Mouse (Mus musculus) lung, adult 2 months (tissue): Measurements from ENCODE around the gene Rbms3. TPM values are rescaled to one million over a fixed set of nuclear protein-coding genes. Genes with fewer than 3 reads are reported as not detected.

Experiments used
- DNase-seq: peaks from one replicate; pipeline ENCODE4 v3.0.0; 2022
- H3K4me1 ChIP-seq: fragments of 200-500 bp; 2 replicates; pipeline ENCODE4 v1.6.1; 2011; ENCODE audit warnings: low read length; ENCODE audit not compliant: control insufficient read depth, insufficient read depth
- H3K4me3 ChIP-seq: fragments of 200-500 bp; replicated peaks from 2 replicates; pipeline ENCODE3; 2011; ENCODE audit warnings: low read depth, mild to moderate bottlenecking, control low read depth, low read length; ENCODE audit errors: extremely low read depth
- CTCF ChIP-seq: fragments of 200-500 bp; IDR thresholded peaks from 2 replicates; pipeline ENCODE4 v1.5.1; 2011; ENCODE audit warnings: mild to moderate bottlenecking, low read length, control low read depth; ENCODE audit not compliant: insufficient read depth
- POLR2A ChIP-seq: fragments of 200-500 bp; IDR thresholded peaks from 2 replicates; pipeline ENCODE4 v1.6.1; 2011; ENCODE audit warnings: low read depth, mild to moderate bottlenecking, control low read depth, low read length, borderline replicate concordance; ENCODE audit errors: extremely low read depth
- WGBS: fragments of 180-500 bp; shearing (Covaris S2); methylation state at CpG from one replicate; pipeline ENCODE4 v1.1.7; 2018; 5-methylcytosine and 5-hydroxymethylcytosine counted together
- polyA plus RNA-seq: library from polyadenylated mRNA; depleted of rRNA; stranded (reverse); fragments of >200 nt; gene quantifications from 2 replicates; pipeline ENCODE4 v1.2.3, GENCODE M21; 2012

The Rbms3 gene
- polyA plus RNA-seq, 1 experiment, result 35.8 TPM

GRCm38 (mm10) chr9:117356764-117357442, 272.8 kb downstream of the Rbms3 start:
- Histone ChIP-seq H3K4me1 (no peaks in the 10 kb centered on the region), H3K4me3 (no peak overlapping the region)
- 9% methylated on average over 9 of the region's 9 CpGs for WGBS
- peak; percentile 60 for DNase-seq
- TF ChIP-seq POLR2A (no peak), CTCF (no peak)

- TF ChIP-seq POLR2A (no peak), CTCF (no peak)
- 90% methylated on average over 5 of the region's 5 CpGs for WGBS
Measured at GRCm38 (mm10) chr9:117355501-117355900, 274.2 kb downstream of the Rbms3 start.

GRCm38 (mm10) chr9:117342336-117342735, 287.4 kb downstream of the Rbms3 start:
- TF ChIP-seq POLR2A (no peak), CTCF (no peak)
- Histone ChIP-seq H3K4me3 (no peak overlapping the region), H3K4me1 (no peaks in the 10 kb centered on the region)
- no peak for DNase-seq
- WGBS, result 81% methylated on average over 4 of the region's 4 CpGs

More at GRCm38 (mm10) chr9:117355501-117355900, 274.2 kb downstream of the Rbms3 start:
- no peaks in the 10 kb centered on the region for H3K4me1 ChIP-seq
- no peak for DNase-seq
- no peak overlapping the region for H3K4me3 ChIP-seq

- DNase-seq, result no peak
- TF ChIP-seq POLR2A, result no peak
- TF ChIP-seq CTCF, result no peak
- H3K4me1 ChIP-seq, result no peaks in the 10 kb centered on the region
- 82% methylated on average over 5 of the region's 5 CpGs for WGBS
- H3K4me3 ChIP-seq, result no peak overlapping the region
Measured at GRCm38 (mm10) chr9:117330681-117331080, 299.0 kb downstream of the Rbms3 start.

GRCm38 (mm10) chr9:117319271-117319670, 310.4 kb downstream of the Rbms3 start:
- no peak for DNase-seq
- H3K4me3 ChIP-seq, result no peak overlapping the region
- WGBS, result 66% methylated on average over 3 of the region's 3 CpGs
- TF ChIP-seq CTCF, result no peak
- TF ChIP-seq POLR2A, result no peak
- 0 out of 2 replicates have a peak, but pooled peaks cover 3% of the 10 kb centered on the region for H3K4me1 ChIP-seq

GRCm38 (mm10) chr9:117318461-117318860, 311.3 kb downstream of the Rbms3 start:
- WGBS, result 51% methylated on average over 4 of the region's 4 CpGs
- DNase-seq, result no peak
- Histone ChIP-seq H3K4me1 (0 out of 2 replicates have a peak, but pooled peaks cover 3% of the 10 kb centered on the region), H3K4me3 (no peak overlapping the region)
- no peak for TF ChIP-seq CTCF
- no peak for TF ChIP-seq POLR2A

GRCm38 (mm10) chr9:117317251-117317650, 312.5 kb downstream of the Rbms3 start:
- WGBS, result 73% methylated on average over 7 of the region's 7 CpGs
- H3K4me3 ChIP-seq, result no peak overlapping the region
- 0 out of 2 replicates have a peak, but pooled peaks cover 3% of the 10 kb centered on the region for H3K4me1 ChIP-seq
- no peak for DNase-seq
- TF ChIP-seq POLR2A, result no peak
- no peak for TF ChIP-seq CTCF

- Histone ChIP-seq H3K4me1 (0 out of 2 replicates have a peak, but pooled peaks cover 3% of the 10 kb centered on the region), H3K4me3 (no peak overlapping the region)
- 85% methylated on average over 11 of the region's 11 CpGs for WGBS
- TF ChIP-seq CTCF (no peak), POLR2A (no peak)
- no peak for DNase-seq
Measured at GRCm38 (mm10) chr9:117313642-117314041, 316.1 kb downstream of the Rbms3 start.

GRCm38 (mm10) chr9:117309809-117310208, 319.9 kb downstream of the Rbms3 start:
- DNase-seq, result no peak
- Histone ChIP-seq H3K4me1 (no peaks in the 10 kb centered on the region), H3K4me3 (no peak overlapping the region)
- TF ChIP-seq CTCF (no peak), POLR2A (no peak)

GRCm38 (mm10) chr9:117298991-117299390, 330.7 kb downstream of the Rbms3 start:
- TF ChIP-seq CTCF (no peak), POLR2A (no peak)
- Histone ChIP-seq H3K4me1 (no peaks in the 10 kb centered on the region), H3K4me3 (no peak overlapping the region)
- WGBS, result 75% methylated on average over 7 of the region's 7 CpGs
- DNase-seq, result no peak
